Mouse (Mus musculus): ENCODE measurements at regions not wholly inside any gene's neighbourhood (a gene's known extent, or its start where the extent isn't known, plus 50 kb on each side); places are given as distances from the start of the nearest gene placed in this dataset.

GRCm38 (mm10) chr4:131671784-131672515, 166.1 kb downstream of the Ptpru start:
- TF ChIP-seq TAL1 (IDR thresholded peaks at IDR 0.05; ENCODE audit: low read length) (no peak), GATA1 (IDR thresholded peaks at IDR 0.05; ENCODE audit: low read length) (no peak)

Measured in erythroblast, embryonic 14.5 days (primary cell).